In genomic region chr19:46762291-46762991, GRCm38 (mm10) we compare ENCODE assay signal across 8 mouse cellular contexts. TPM values are rescaled to one million over a fixed set of nuclear protein-coding genes. Genes with fewer than 3 reads are reported as not detected.
A peak's percentile ranks its signal among the peaks of the same experiment; 100 is the strongest.
DNase-seq lines count a peak whose midpoint lies in the region; ATAC-seq lines count a peak whose summit lies in the region.

No protein-coding gene starts in this region.

- H3K4me1 ChIP-seq in neural tube, embryonic 12.5 days: peaks cover 32% of the 10 kb centered on the region

- peak overlapping the region; percentile 77; the same call in 1 of the 2 replicates for H3K27ac ChIP-seq in neural tube, embryonic 12.5 days

- H3K9me3 ChIP-seq in neural tube, embryonic 12.5 days: no peaks in the 10 kb centered on the region

- under 1% methylated on average over 50 of the region's 50 CpGs for WGBS in neural tube, embryonic 12.5 days

- peak; percentile 22 to 27 for DNase-seq in lung, adult 18-20 months
- DNase-seq in lung, postnatal 25 days (ENCODE audit: low spot score): no peak
- peak; percentile 62 to 67 for DNase-seq in cerebellum, postnatal 14 days
- DNase-seq in gastrocnemius, postnatal 4 days (ENCODE audit: low spot score in 2 of 2): peak; percentile 20 to 26
- DNase-seq in kidney, adult 9 months: peak; percentile 32
- peak; percentile 34 for DNase-seq in liver
- DNase-seq in testis, postnatal 14 days (ENCODE audit: low spot score): peak; percentile 50

- no peak for ATAC-seq in neural tube, embryonic 12.5 days (ENCODE audit: low FRiP score, low read depth)

- no peaks in the 10 kb centered on the region; the same call in 1 of the 2 replicates for H3K27me3 ChIP-seq in neural tube, embryonic 12.5 days (replicated peaks)

- H3K4me2 ChIP-seq in neural tube, embryonic 12.5 days (replicated peaks): peak overlapping the region; percentile 97

- peak overlapping the region; percentile 73 for H3K9ac ChIP-seq in neural tube, embryonic 12.5 days

- peak overlapping the region; percentile 76 for H3K4me3 ChIP-seq in neural tube, embryonic 12.5 days

- H3K36me3 ChIP-seq in neural tube, embryonic 12.5 days: no peaks in the 10 kb centered on the region

RNA-seq across cellular contexts. Expression of gene Cnnm2, which starts 1.0 kb away (rescaled TPM):
- total RNA-seq in gastrocnemius, postnatal 4 days (2021): 1 to 10 TPM; 5.9 to 6.5 TPM
- 8.4 and 9.0 TPM in 2 replicates for polyA plus RNA-seq in neural tube, embryonic 12.5 days (2016; fragmentation: Nextera tagmentation; extraction: Ambion mirVana)

RNA-seq across cellular contexts. Expression of gene As3mt, which starts 55.2 kb away (rescaled TPM):
- total RNA-seq in gastrocnemius, postnatal 4 days (2021): 10 to 100 TPM; 51.0 to 56.2 TPM
- polyA plus RNA-seq in neural tube, embryonic 12.5 days (2016; fragmentation: Nextera tagmentation; extraction: Ambion mirVana): 30.8 and 32.2 TPM in 2 replicates
